Mouse (Mus musculus) heart, adult 18-20 months (tissue): ENCODE results near the gene Gpi1. TPM values are rescaled to one million over a fixed set of nuclear protein-coding genes. Genes with fewer than 3 reads are reported as not detected.
"Not testable (repeated sequence)": the region's sequence is repeated elsewhere in the genome, so short reads cannot be mapped to it uniquely, and the experiment has no call there.

Experiments used
- DNase-seq, 2 experiments: peaks; one replicate each; pipeline ENCODE4 v3.0.0; 2021 to 2022; ENCODE audit warnings: mixed read lengths in 1 of 2
- total RNA-seq, 2 experiments: library from RNA; stranded (reverse); gene quantifications; 2 replicates each; pipeline ENCODE4 v1.2.3; 2021

Gpi1 gene
- total RNA-seq, 2 experiments from 2014 or later, result 571 to 604 TPM

GRCm38 (mm10) chr7:34189376-34189989 is 40.7 kb downstream of the Gpi1 start:
- peak in 1 of 2 experiments; percentile 35 for DNase-seq

GRCm38 (mm10) chr7:34183794-34184193 is 46.3 kb downstream of the Gpi1 start:
- no peak for DNase-seq

GRCm38 (mm10) chr7:34183356-34183755 is 46.8 kb downstream of the Gpi1 start:
- no peak for DNase-seq

- not testable (repeated sequence) for DNase-seq
Measured at GRCm38 (mm10) chr7:34176241-34176640, 53.9 kb downstream of the Gpi1 start.

- no peak for DNase-seq
Measured at GRCm38 (mm10) chr7:34172251-34172650, 57.9 kb downstream of the Gpi1 start.

GRCm38 (mm10) chr7:34169454-34169853 is 60.7 kb downstream of the Gpi1 start, which contains the start of gene Uba2:
Uba2 (minus strand) TSS chr7:34169599.
- DNase-seq, result no peak

- DNase-seq, result peak; percentile 94
Measured at GRCm38 (mm10) chr7:34168470-34169251, 61.5 kb downstream of the Gpi1 start.

- DNase-seq, result peak in 1 of 2 experiments; percentile 15
Measured at GRCm38 (mm10) chr7:34167766-34168469, 62.2 kb downstream of the Gpi1 start.

- peak in 1 of 2 experiments; percentile 23 for DNase-seq
Measured at GRCm38 (mm10) chr7:34166850-34167249, 63.3 kb downstream of the Gpi1 start.

- no peak for DNase-seq
Measured at GRCm38 (mm10) chr7:34165999-34166398, 64.1 kb downstream of the Gpi1 start.

GRCm38 (mm10) chr7:34164671-34165070 is 65.5 kb downstream of the Gpi1 start:
- no peak for DNase-seq

- no peak for DNase-seq
Measured at GRCm38 (mm10) chr7:34159167-34159566, 71.0 kb downstream of the Gpi1 start.

GRCm38 (mm10) chr7:34157994-34158393 is 72.1 kb downstream of the Gpi1 start:
- no peak for DNase-seq

Other genes starting within 250 kb of the Gpi1 start
- not detected for gene Scgb2b27, start 216.4 kb downstream of the Gpi1 start, total RNA-seq
- gene Scgb1b27, start 208.9 kb downstream of the Gpi1 start, total RNA-seq, result not detected
- gene Scgb1b30, start 134.9 kb downstream of the Gpi1 start, total RNA-seq, result not detected
- gene Wtip, start 97.1 kb downstream of the Gpi1 start, total RNA-seq, result 10 to 100 TPM in 1 of 2 experiments, 1 to 10 TPM in 1; 7.0 to 10.8 TPM
- gene Uba2, start 60.7 kb downstream of the Gpi1 start, total RNA-seq, result 10 to 100 TPM; 27.2 to 33.3 TPM
- gene Pdcd2l, start 33.7 kb downstream of the Gpi1 start, total RNA-seq, result 10 to 100 TPM; 18.7 to 23.5 TPM
- not detected for gene Gm6096, start 20.7 kb upstream of the Gpi1 start, total RNA-seq
- 10 to 100 TPM; 34.8 to 41.3 TPM for gene 4931406P16Rik, start 83.2 kb upstream of the Gpi1 start, total RNA-seq
- 10 to 100 TPM; 84.8 to 86.9 TPM for gene Lsm14a, start 163.0 kb upstream of the Gpi1 start, total RNA-seq